Mouse (Mus musculus) thymus, postnatal 0 days (tissue): ENCODE data around the gene Slc18a3. TPM values are rescaled to one million over a fixed set of nuclear protein-coding genes. Genes with fewer than 3 reads are reported as not detected.

ENCODE experiments used
- DNase-seq: peaks from one replicate; pipeline ENCODE4 v3.0.0-alpha.2; 2015; ENCODE audit warnings: low spot score
- polyA plus RNA-seq: library from polyadenylated mRNA; unstranded; fragments of >200 nt; fragmentation: Nextera tagmentation; extraction: Ambion mirVana; gene quantifications from 2 replicates; pipeline ENCODE4 v1.2.1, GENCODE M21; 2015

Gene Slc18a3
- polyA plus RNA-seq, 1 experiment from 2014 or later: not detected

GRCm38 (mm10) chr14:32463211-32464040 lies 1.2 kb downstream of the Slc18a3 start:
- peak; percentile 2 for DNase-seq

- no peak for DNase-seq
Measured at GRCm38 (mm10) chr14:32452552-32452951, 12.1 kb downstream of the Slc18a3 start.

- no peak for DNase-seq
Measured at GRCm38 (mm10) chr14:32446989-32447388, 17.7 kb downstream of the Slc18a3 start.

- no peak for DNase-seq
Measured at GRCm38 (mm10) chr14:32443446-32443845, 21.2 kb downstream of the Slc18a3 start.

GRCm38 (mm10) chr14:32439744-32440143 lies 24.9 kb downstream of the Slc18a3 start:
- DNase-seq: no peak

GRCm38 (mm10) chr14:32439316-32439715 lies 25.3 kb downstream of the Slc18a3 start:
- DNase-seq: no peak

GRCm38 (mm10) chr14:32437352-32437793 lies 27.3 kb downstream of the Slc18a3 start:
- no peak for DNase-seq

GRCm38 (mm10) chr14:32429030-32429602 lies 35.5 kb downstream of the Slc18a3 start:
- DNase-seq: no peak

GRCm38 (mm10) chr14:32423946-32424345 lies 40.7 kb downstream of the Slc18a3 start:
- no peak for DNase-seq

- no peak for DNase-seq
Measured at GRCm38 (mm10) chr14:32418747-32419146, 45.9 kb downstream of the Slc18a3 start.

Other genes with a start within 250 kb of the Slc18a3 start
- 2.3 and 2.4 TPM in 2 replicates for gene Ogdhl, start 142.8 kb downstream of the Slc18a3 start, polyA plus RNA-seq
- 0.33 and 0.40 TPM in 2 replicates for gene 1700024G13Rik, start 76.5 kb downstream of the Slc18a3 start, polyA plus RNA-seq
- gene Chat, start 1.1 kb upstream of the Slc18a3 start, polyA plus RNA-seq: 0.05 TPM in 1 of 2 replicates, not detected in the other
- gene Ercc6, start 48.7 kb upstream of the Slc18a3 start, polyA plus RNA-seq: 14.9 and 15.9 TPM in 2 replicates
- gene Prrxl1, start 134.6 kb upstream of the Slc18a3 start, polyA plus RNA-seq: 0.08 TPM in 1 of 2 replicates, not detected in the other
- 0.06 TPM in 1 of 2 replicates, not detected in the other for gene 3425401B19Rik, start 220.4 kb upstream of the Slc18a3 start, polyA plus RNA-seq